Mouse (Mus musculus): ENCODE measurements around the gene Col4a2.
A peak's percentile ranks its signal among the peaks of the same experiment; 100 is the strongest.

The Col4a2 gene

GRCm38 (mm10) chr8:11421105-11421504 is 108.5 kb downstream of the Col4a2 start:
- peak; percentile 67 to 69 for DNase-seq

- DNase-seq = no peak
Measured at GRCm38 (mm10) chr8:11421968-11422367, 109.4 kb downstream of the Col4a2 start.

GRCm38 (mm10) chr8:11423091-11423490 is 110.5 kb downstream of the Col4a2 start:
- peak in 1 of 2 experiments; percentile 62 for DNase-seq

GRCm38 (mm10) chr8:11430688-11431087 is 118.1 kb downstream of the Col4a2 start:
- peak in 1 of 2 experiments; percentile 27 for DNase-seq

- DNase-seq = no peak
Measured at GRCm38 (mm10) chr8:11437862-11438261, 125.3 kb downstream of the Col4a2 start.

- DNase-seq = no peak
Measured at GRCm38 (mm10) chr8:11441291-11441690, 128.7 kb downstream of the Col4a2 start.

GRCm38 (mm10) chr8:11443611-11444010 is 131.0 kb downstream of the Col4a2 start:
- DNase-seq = no peak

- no peak for DNase-seq
Measured at GRCm38 (mm10) chr8:11444216-11444615, 131.6 kb downstream of the Col4a2 start.

GRCm38 (mm10) chr8:11445790-11446189 is 133.2 kb downstream of the Col4a2 start:
- DNase-seq = no peak

- DNase-seq = no peak
Measured at GRCm38 (mm10) chr8:11447910-11448570, 135.4 kb downstream of the Col4a2 start.

- DNase-seq = peak; percentile 39 to 45
Measured at GRCm38 (mm10) chr8:11450184-11451113, 137.8 kb downstream of the Col4a2 start.

GRCm38 (mm10) chr8:11452152-11452551 is 139.5 kb downstream of the Col4a2 start:
- DNase-seq = no peak

GRCm38 (mm10) chr8:11452559-11452958 is 140.0 kb downstream of the Col4a2 start:
- no peak for DNase-seq

GRCm38 (mm10) chr8:11452974-11453373 is 140.4 kb downstream of the Col4a2 start:
- DNase-seq = no peak

- DNase-seq = no peak
Measured at GRCm38 (mm10) chr8:11454228-11454627, 141.6 kb downstream of the Col4a2 start.

GRCm38 (mm10) chr8:11457278-11457677 is 144.7 kb downstream of the Col4a2 start:
- DNase-seq = no peak

- DNase-seq = peak in 1 of 2 experiments; percentile 30
Measured at GRCm38 (mm10) chr8:11457981-11458836, 145.6 kb downstream of the Col4a2 start.

- DNase-seq = no peak
Measured at GRCm38 (mm10) chr8:11459016-11459415, 146.4 kb downstream of the Col4a2 start.

GRCm38 (mm10) chr8:11460934-11461333 is 148.3 kb downstream of the Col4a2 start:
- DNase-seq = peak; percentile 28 to 51

GRCm38 (mm10) chr8:11461847-11462246 is 149.2 kb downstream of the Col4a2 start:
- DNase-seq = peak in 1 of 2 experiments; percentile 19

GRCm38 (mm10) chr8:11462641-11463040 is 150.0 kb downstream of the Col4a2 start:
- DNase-seq = no peak

GRCm38 (mm10) chr8:11463541-11463888 is 150.9 kb downstream of the Col4a2 start:
- no peak for DNase-seq

All from cerebellum, postnatal 10 days (tissue).